Mouse (Mus musculus): ENCODE measurements around the gene Sash3.

DNA sequence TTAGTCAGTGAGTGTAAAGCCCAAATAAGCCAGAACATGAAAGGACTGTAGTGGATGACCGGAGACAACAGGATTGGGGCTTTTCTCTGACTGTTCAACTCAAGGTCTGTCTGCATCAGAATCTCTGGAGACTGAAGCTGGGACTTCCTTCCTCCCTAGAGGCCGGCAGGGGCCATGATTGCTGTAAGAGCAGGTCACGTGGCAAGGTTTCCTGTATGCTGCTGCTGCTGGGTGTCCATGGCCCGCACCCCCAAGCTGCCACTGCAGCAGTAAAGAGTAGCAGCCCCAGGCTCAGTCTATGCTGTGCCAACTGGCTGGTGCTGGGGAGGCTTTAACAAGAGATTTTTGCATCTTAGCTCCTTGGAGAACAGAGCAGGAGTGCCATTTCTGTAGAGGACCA lies at the start of gene Sash3:
- no peak for TF ChIP-seq CTCF (IDR thresholded peaks at IDR 0.05; ENCODE audit: insufficient read depth, low read depth, low read length)
- TF ChIP-seq POLR2A (IDR thresholded peaks at IDR 0.05; ENCODE audit: insufficient read depth, low read depth, low read length), result no peak
